Mouse (Mus musculus): Measurements from ENCODE around the gene Ccdc151.

DNA sequence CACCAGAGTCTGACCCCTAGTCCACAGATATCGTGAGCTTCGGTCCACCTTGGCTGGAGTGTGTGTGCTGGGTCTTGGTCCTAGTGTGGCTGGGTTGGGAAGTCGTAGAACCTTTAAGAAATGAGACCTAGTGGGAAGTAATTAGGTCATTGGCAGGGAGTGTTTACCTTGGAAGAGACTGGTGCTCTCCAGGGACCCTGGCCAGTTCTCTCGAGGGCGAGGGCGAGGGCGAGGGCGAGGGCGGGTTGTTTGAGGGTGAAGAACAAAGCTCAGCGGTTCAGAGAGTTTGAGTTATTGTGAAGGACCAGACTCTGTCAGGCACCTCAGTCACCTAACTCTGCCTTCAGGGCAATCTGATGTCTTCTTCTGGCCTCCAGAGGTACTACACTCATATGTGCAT is 35.4 kb upstream of the Ccdc151 start:
- TF ChIP-seq POLR2A (IDR thresholded peaks at IDR 0.05; ENCODE audit: insufficient read length, low read depth) = no peak
- no peak for TF ChIP-seq MYOG (IDR thresholded peaks at IDR 0.05; ENCODE audit: control insufficient read depth in 1 of 3, insufficient read depth in 1 of 3, insufficient read length in 2 of 3, low read depth in 2 of 3)
- no peak for TF ChIP-seq MAX (IDR thresholded peaks at IDR 0.05; ENCODE audit: low read depth)
- no peak for TF ChIP-seq TCF12 (IDR thresholded peaks at IDR 0.05; ENCODE audit: insufficient read depth, poor library complexity, severe bottlenecking)
- TF ChIP-seq TCF3 (IDR thresholded peaks at IDR 0.05; ENCODE audit: insufficient read length, low read depth) = no peak

Data from myocyte (in vitro differentiated cells).